Mouse (Mus musculus) testis, adult 2 months (tissue): ENCODE measurements at regions not wholly inside any gene's neighbourhood (a gene's known extent, or its start where the extent isn't known, plus 50 kb on each side); places are given as distances from the start of the nearest gene placed in this dataset.

Experiments used
- CTCF ChIP-seq: fragments of 200-500 bp; IDR thresholded peaks from 2 replicates; pipeline ENCODE4 v1.5.1; 2012; ENCODE audit warnings: low read depth, mild to moderate bottlenecking, inconsistent platforms, low read length, moderate library complexity; ENCODE audit not compliant: control insufficient read depth, insufficient read depth, insufficient replicate concordance
- POLR2A ChIP-seq: fragments of 200-500 bp; IDR thresholded peaks from 2 replicates; pipeline ENCODE4 v1.6.1; 2012; ENCODE audit warnings: low read depth, mild to moderate bottlenecking, inconsistent platforms, low read length, moderate library complexity; ENCODE audit not compliant: control insufficient read depth

DNA sequence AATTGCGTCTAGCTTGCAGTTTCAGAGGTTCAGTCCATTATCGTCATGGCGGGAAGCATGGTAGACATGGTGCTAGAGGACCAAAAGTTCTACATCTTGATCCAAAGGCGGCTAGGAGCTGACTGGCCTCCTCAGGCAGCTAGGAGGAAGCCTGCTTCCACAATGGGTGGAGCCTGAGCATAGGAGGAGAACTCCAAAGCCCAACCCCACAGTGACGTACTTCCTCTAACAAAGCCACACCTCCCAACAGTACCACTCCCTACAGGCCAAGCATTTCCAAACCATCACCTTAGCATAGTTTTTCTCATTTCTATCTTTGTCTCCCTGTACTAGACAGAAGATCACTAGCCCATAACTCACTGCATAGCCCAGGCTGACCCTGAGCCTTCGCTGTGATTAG lies 158.0 kb upstream of the Tbca start:
- TF ChIP-seq CTCF (no peak), POLR2A (no peak)
